Mouse (Mus musculus) spleen, postnatal 14 days (tissue): ENCODE results near the gene Depdc7.
A peak's percentile ranks its signal among the peaks of the same experiment; 100 is the strongest.

Experiments used
- DNase-seq, 2 experiments: peaks; one replicate each; pipeline ENCODE4 v3.0.0; 2021 to 2022; ENCODE audit warnings: low spot score in 2 of 2

Depdc7 gene

GRCm38 (mm10) chr2:104716279-104716678, 26.4 kb downstream of the Depdc7 start, which contains the start of gene Pin1rt1:
Pin1rt1 (minus strand) TSS chr2:104716379.
- no peak for DNase-seq

GRCm38 (mm10) chr2:104714254-104714691, 28.4 kb downstream of the Depdc7 start:
- no peak for DNase-seq

- DNase-seq = no peak
Measured at GRCm38 (mm10) chr2:104712486-104712809, 30.2 kb downstream of the Depdc7 start.

GRCm38 (mm10) chr2:104711585-104712485, 30.8 kb downstream of the Depdc7 start, which contains the start of gene Tcp11l1:
Tcp11l1 (minus strand) TSS chr2:104712169.
- peak in 1 of 2 experiments; percentile 21 for DNase-seq

- no peak for DNase-seq
Measured at GRCm38 (mm10) chr2:104710670-104711370, 31.9 kb downstream of the Depdc7 start.

- no peak for DNase-seq
Measured at GRCm38 (mm10) chr2:104709786-104710337, 32.8 kb downstream of the Depdc7 start.

GRCm38 (mm10) chr2:104704355-104704754, 38.3 kb downstream of the Depdc7 start:
- no peak for DNase-seq

GRCm38 (mm10) chr2:104703158-104703557, 39.5 kb downstream of the Depdc7 start:
- no peak for DNase-seq

GRCm38 (mm10) chr2:104699659-104700058, 43.0 kb downstream of the Depdc7 start:
- no peak for DNase-seq

GRCm38 (mm10) chr2:104692551-104692950, 50.1 kb downstream of the Depdc7 start:
- no peak for DNase-seq

- DNase-seq = no peak
Measured at GRCm38 (mm10) chr2:104690720-104691119, 52.0 kb downstream of the Depdc7 start.

GRCm38 (mm10) chr2:104688724-104689123, 54.0 kb downstream of the Depdc7 start:
- no peak for DNase-seq

- no peak for DNase-seq
Measured at GRCm38 (mm10) chr2:104688321-104688720, 54.4 kb downstream of the Depdc7 start.

GRCm38 (mm10) chr2:104687261-104687660, 55.4 kb downstream of the Depdc7 start:
- DNase-seq = no peak

GRCm38 (mm10) chr2:104685418-104685817, 57.3 kb downstream of the Depdc7 start:
- DNase-seq = peak; percentile 30 to 62

GRCm38 (mm10) chr2:104684771-104685170, 57.9 kb downstream of the Depdc7 start:
- no peak for DNase-seq

GRCm38 (mm10) chr2:104677326-104677725, 65.4 kb downstream of the Depdc7 start:
- DNase-seq = no peak
